Mouse (Mus musculus): ENCODE measurements around the gene Cnot2.

The Cnot2 gene

GRCm38 (mm10) chr10:116481917-116482316, 99.4 kb downstream of the Cnot2 start:
- DNase-seq (ENCODE audit: low read depth, low spot score), result no peak

- no peak for DNase-seq (ENCODE audit: low read depth, low spot score)
Measured at GRCm38 (mm10) chr10:116480988-116481387, 100.3 kb downstream of the Cnot2 start.

- DNase-seq (ENCODE audit: low read depth, low spot score), result no peak
Measured at GRCm38 (mm10) chr10:116476559-116476958, 104.8 kb downstream of the Cnot2 start.

- no peak for DNase-seq (ENCODE audit: low read depth, low spot score)
Measured at GRCm38 (mm10) chr10:116475725-116476124, 105.6 kb downstream of the Cnot2 start.

GRCm38 (mm10) chr10:116473759-116474549, 107.4 kb downstream of the Cnot2 start, which contains the start of gene Kcnmb4:
Kcnmb4 (minus strand) TSS chr10:116473878.
- DNase-seq (ENCODE audit: low read depth, low spot score), result no peak

GRCm38 (mm10) chr10:116473071-116473758, 108.1 kb downstream of the Cnot2 start:
- DNase-seq (ENCODE audit: low read depth, low spot score), result peak; percentile 41

GRCm38 (mm10) chr10:116472579-116472978, 108.7 kb downstream of the Cnot2 start:
- no peak for DNase-seq (ENCODE audit: low read depth, low spot score)

GRCm38 (mm10) chr10:116470306-116470925, 110.9 kb downstream of the Cnot2 start:
- DNase-seq (ENCODE audit: low read depth, low spot score), result no peak

GRCm38 (mm10) chr10:116468094-116468493, 113.2 kb downstream of the Cnot2 start:
- no peak for DNase-seq (ENCODE audit: low read depth, low spot score)

- DNase-seq (ENCODE audit: low read depth, low spot score), result no peak
Measured at GRCm38 (mm10) chr10:116463753-116464345, 117.5 kb downstream of the Cnot2 start.

- DNase-seq (ENCODE audit: low read depth, low spot score), result no peak
Measured at GRCm38 (mm10) chr10:116461443-116461842, 119.9 kb downstream of the Cnot2 start.

- DNase-seq (ENCODE audit: low read depth, low spot score), result no peak
Measured at GRCm38 (mm10) chr10:116458786-116459185, 122.5 kb downstream of the Cnot2 start.

GRCm38 (mm10) chr10:116452771-116453170, 128.5 kb downstream of the Cnot2 start:
- no peak for DNase-seq (ENCODE audit: low read depth, low spot score)

- DNase-seq (ENCODE audit: low read depth, low spot score), result no peak
Measured at GRCm38 (mm10) chr10:116450621-116451020, 130.7 kb downstream of the Cnot2 start.

- no peak for DNase-seq (ENCODE audit: low read depth, low spot score)
Measured at GRCm38 (mm10) chr10:116448166-116448565, 133.1 kb downstream of the Cnot2 start.

GRCm38 (mm10) chr10:116447176-116447575, 134.1 kb downstream of the Cnot2 start:
- DNase-seq (ENCODE audit: low read depth, low spot score), result no peak

- no peak for DNase-seq (ENCODE audit: low read depth, low spot score)
Measured at GRCm38 (mm10) chr10:116446040-116446439, 135.3 kb downstream of the Cnot2 start.

- DNase-seq (ENCODE audit: low read depth, low spot score), result no peak
Measured at GRCm38 (mm10) chr10:116444826-116445225, 136.5 kb downstream of the Cnot2 start.

GRCm38 (mm10) chr10:116444371-116444770, 136.9 kb downstream of the Cnot2 start:
- DNase-seq (ENCODE audit: low read depth, low spot score), result no peak

- no peak for DNase-seq (ENCODE audit: low read depth, low spot score)
Measured at GRCm38 (mm10) chr10:116440946-116441345, 140.4 kb downstream of the Cnot2 start.

GRCm38 (mm10) chr10:116440088-116440487, 141.2 kb downstream of the Cnot2 start:
- no peak for DNase-seq (ENCODE audit: low read depth, low spot score)

GRCm38 (mm10) chr10:116435455-116435854, 145.9 kb downstream of the Cnot2 start:
- DNase-seq (ENCODE audit: low read depth, low spot score), result no peak
